Mouse (Mus musculus): Measurements from ENCODE around the gene Ccdc70.

GRCm38 (mm10) chr8:22017731-22018130 lies 48.2 kb downstream of the Ccdc70 start:
- TF ChIP-seq CTCF (IDR thresholded peaks at IDR 0.05; ENCODE audit: borderline replicate concordance, extremely low read depth, insufficient read depth, insufficient read length) (no peak), POLR2A (IDR thresholded peaks at IDR 0.05; ENCODE audit: borderline replicate concordance, extremely low read depth, insufficient read depth, insufficient read length, poor library complexity, severe bottlenecking) (no peak)

Data from brain, embryonic 14.5 days (tissue).